Mouse (Mus musculus) bone marrow, adult 2 months (tissue): ENCODE results near the gene Gsdma.

Experiments used
- CTCF ChIP-seq: fragments of 200-500 bp; IDR thresholded peaks from 2 replicates; pipeline ENCODE4 v1.5.1; 2011; ENCODE audit warnings: low read length, control low read depth; ENCODE audit not compliant: control insufficient read depth, insufficient read depth
- POLR2A ChIP-seq: fragments of 200-500 bp; IDR thresholded peaks from 2 replicates; pipeline ENCODE4 v1.6.1; 2011; ENCODE audit warnings: low read depth, mild to moderate bottlenecking, control low read depth, low read length, borderline replicate concordance; ENCODE audit not compliant: control insufficient read depth

DNA sequence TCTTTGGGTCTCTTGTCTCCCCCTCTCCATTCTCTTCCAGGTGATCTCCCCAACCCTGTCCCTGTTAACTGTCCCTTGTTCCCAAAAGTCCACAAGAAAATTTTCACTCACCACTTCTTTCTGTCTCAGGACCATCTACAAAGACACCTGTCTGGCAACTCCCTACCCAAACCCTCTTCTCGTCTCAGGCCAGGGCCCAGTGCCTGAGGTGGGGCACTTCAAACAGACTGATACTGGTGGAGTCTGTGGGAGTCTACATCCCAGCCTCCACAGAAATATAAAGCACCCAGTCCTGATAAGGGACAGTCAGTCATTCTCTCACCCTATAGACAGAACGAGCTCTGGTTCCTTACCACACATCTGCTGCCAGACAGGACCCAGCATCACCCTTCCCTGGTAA is 17.7 kb upstream of the Gsdma start, which contains the start of gene Gsdma2:
- TF ChIP-seq POLR2A = no peak
- no peak for TF ChIP-seq CTCF
